Comparison of ENCODE assay signal across 8 mouse cellular contexts in the genomic region with DNA sequence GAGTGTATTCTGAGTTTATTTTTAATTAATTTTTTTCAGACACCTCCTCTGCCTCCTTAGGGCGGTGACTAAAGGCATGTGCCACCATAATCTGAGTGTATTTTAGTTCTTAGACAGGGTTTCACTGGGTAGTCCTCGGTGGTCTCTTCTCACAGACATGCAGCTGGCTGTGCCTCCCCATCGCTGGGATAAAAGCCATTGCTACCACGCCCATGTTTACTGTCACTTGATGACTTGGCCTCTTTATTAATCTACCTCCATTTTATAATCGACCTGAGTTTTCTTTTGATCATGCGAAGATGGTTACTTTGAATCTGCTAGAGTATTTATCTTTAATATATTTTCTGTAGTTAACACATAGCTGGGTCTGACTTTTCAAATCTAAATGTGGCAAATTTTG. TPM values are rescaled to one million over a fixed set of nuclear protein-coding genes. Genes with fewer than 3 reads are reported as not detected.
DNase-seq lines count a peak whose midpoint lies in the region; ATAC-seq and TF ChIP-seq lines count a peak whose summit lies in the region.

No protein-coding gene starts in this region.

- H3K27ac ChIP-seq in heart, embryonic 10.5 days = peak overlapping the region; percentile 81
- no peak overlapping the region; the same call in 1 of the 2 replicates for H3K27ac ChIP-seq in ES-E14 (ENCODE audit: insufficient read depth, low read depth, low read length, poor library complexity, severe bottlenecking)
- peak overlapping the region; percentile 81 for H3K27ac ChIP-seq in forebrain, postnatal 0 days (ENCODE audit: low read depth, low read length)
- H3K27ac ChIP-seq in liver, embryonic 14.5 days = no peak overlapping the region

- H3K36me3 ChIP-seq in heart, embryonic 10.5 days = no peaks in the 10 kb centered on the region
- no peaks in the 10 kb centered on the region for H3K36me3 ChIP-seq in ES-E14 (ENCODE audit: control insufficient read depth, insufficient read depth, low read length, poor library complexity, severe bottlenecking)
- no peaks in the 10 kb centered on the region for H3K36me3 ChIP-seq in forebrain, postnatal 0 days (ENCODE audit: insufficient read depth)
- no peaks in the 10 kb centered on the region for H3K36me3 ChIP-seq in liver, embryonic 14.5 days (replicated peaks; ENCODE audit: control insufficient read depth, insufficient read depth, low read depth)

- peak overlapping the region; percentile 61 for H3K4me2 ChIP-seq in forebrain, postnatal 0 days (ENCODE audit: low read depth)
- peak overlapping the region; percentile 81 for H3K4me2 ChIP-seq in liver, embryonic 14.5 days (ENCODE audit: low read depth)

- peak overlapping the region; percentile 70 for H3K4me3 ChIP-seq in heart, embryonic 10.5 days
- H3K4me3 ChIP-seq in ES-E14 (ENCODE audit: insufficient read depth in 1 of 2, low read depth in 1 of 2, low read length in 2 of 2, poor library complexity in 1 of 2, severe bottlenecking in 1 of 2) = peak overlapping the region; percentile 86 to 92
- H3K4me3 ChIP-seq in forebrain, postnatal 0 days (ENCODE audit: low read depth, low read length) = peak overlapping the region; percentile 38
- peak overlapping the region; percentile 57 to 80 for H3K4me3 ChIP-seq in liver, embryonic 14.5 days (ENCODE audit: insufficient read depth in 1 of 2, low read depth in 2 of 2, low read length in 2 of 2)

- no peak for TF ChIP-seq CTCF in forebrain, postnatal 0 days (IDR thresholded peaks at IDR 0.05; ENCODE audit: low read depth)
- no peak for TF ChIP-seq CTCF in liver, embryonic 14.5 days (IDR thresholded peaks at IDR 0.05; ENCODE audit: low read depth)

- peak overlapping the region; percentile 62; the same call in 1 of the 2 replicates for H3K9ac ChIP-seq in ES-E14 (ENCODE audit: insufficient read depth, low read depth, low read length, poor library complexity, severe bottlenecking)
- peak overlapping the region; percentile 49 for H3K9ac ChIP-seq in forebrain, postnatal 0 days
- H3K9ac ChIP-seq in liver, embryonic 14.5 days (replicated peaks) = peak overlapping the region; percentile 56

- in situ Hi-C loops in ES-E14 (cut with MboI; ENCODE audit: low sequenced_read_pairs in 2 of 2, unreplicated experiment in 2 of 2) = no loop called here

- peaks cover 9% of the 10 kb centered on the region for H3K4me1 ChIP-seq in heart, embryonic 10.5 days
- H3K4me1 ChIP-seq in ES-E14 (ENCODE audit: control insufficient read depth in 2 of 2, insufficient read depth in 2 of 2, low read length in 2 of 2, poor library complexity in 1 of 2) = peaks cover 3 to 7% of the 10 kb centered on the region in 2 experiments; a peak in 3 of 4 replicates
- no peaks in the 10 kb centered on the region for H3K4me1 ChIP-seq in forebrain, postnatal 0 days (ENCODE audit: insufficient read depth)
- H3K4me1 ChIP-seq in liver, embryonic 14.5 days (replicated peaks; ENCODE audit: control insufficient read depth in 2 of 2, insufficient read depth in 2 of 2, low read length in 1 of 2) = peaks cover 0 to 6% of the 10 kb centered on the region in 2 experiments; a peak in 1 of 4 replicates

- no peak for TF ChIP-seq EP300 in liver, embryonic 14.5 days (IDR thresholded peaks at IDR 0.05; ENCODE audit: low read depth)

- WGBS in heart, embryonic 10.5 days = 28% methylated on average over 6 of the region's 6 CpGs
- WGBS in forebrain, postnatal 0 days = 20% methylated on average over 6 of the region's 6 CpGs
- 21% methylated on average over 6 of the region's 6 CpGs for WGBS in liver, embryonic 14.5 days (ENCODE audit: insufficient replicate concordance)

- peak; percentile 34; the same call in 1 of the 2 replicates for ATAC-seq in forebrain, postnatal 0 days
- ATAC-seq in liver, embryonic 14.5 days (ENCODE audit: insufficient read depth) = peak; percentile 58; the same call in 1 of the 2 replicates

- no peaks in the 10 kb centered on the region for H3K27me3 ChIP-seq in heart, embryonic 10.5 days (ENCODE audit: insufficient read depth, poor library complexity, severe bottlenecking)
- no peaks in the 10 kb centered on the region for H3K27me3 ChIP-seq in forebrain, postnatal 0 days (ENCODE audit: insufficient read depth, low read length)
- no peaks in the 10 kb centered on the region for H3K27me3 ChIP-seq in liver, embryonic 14.5 days (ENCODE audit: control insufficient read depth, insufficient read depth, low read length)

- DNase-seq in heart, embryonic 10.5 days (ENCODE audit: low spot score) = no peak
- DNase-seq in heart, adult 8-10 months (ENCODE audit: low spot score) = no peak
- no peak for DNase-seq in ES-E14 (ENCODE audit: low read depth, low spot score)
- no peak for DNase-seq in forebrain, postnatal 0 days
- no peak for DNase-seq in liver, embryonic 14.5 days (ENCODE audit: low read depth in 3 of 3, low spot score in 3 of 3)
- DNase-seq in adrenal gland, postnatal 4 days (ENCODE audit: low spot score in 2 of 2) = no peak
- no peak for DNase-seq in frontal cortex, adult 2 months (ENCODE audit: extremely low spot score in 1 of 2, low spot score in 1 of 2)
- DNase-seq in spleen, postnatal 10 days (ENCODE audit: low spot score in 2 of 2) = no peak

- H3K9me3 ChIP-seq in heart, embryonic 10.5 days = no peaks in the 10 kb centered on the region
- H3K9me3 ChIP-seq in ES-E14 (ENCODE audit: control insufficient read depth, insufficient read depth, low read depth, low read length) = no peaks in the 10 kb centered on the region
- H3K9me3 ChIP-seq in forebrain, postnatal 0 days (ENCODE audit: low read length) = no peaks in the 10 kb centered on the region
- no peaks in the 10 kb centered on the region for H3K9me3 ChIP-seq in liver, embryonic 14.5 days (ENCODE audit: control insufficient read depth, low read length)

TF ChIP-seq in ES-E14, 5 proteins besides CTCF, POLR2A, EP300 and RAD21:
- TF ChIP-seq MAFK (IDR thresholded peaks at IDR 0.05; ENCODE audit: insufficient read depth, low read depth, low read length) = no peak
- TF ChIP-seq ZNF384 (IDR thresholded peaks at IDR 0.05; ENCODE audit: low read depth, low read length) = no peak
- TF ChIP-seq CHD2 (IDR thresholded peaks at IDR 0.05; ENCODE audit: low read depth, low read length) = no peak
- TF ChIP-seq HCFC1 (IDR thresholded peaks at IDR 0.05; ENCODE audit: borderline replicate concordance, insufficient read depth, low read length) = no peak
- TF ChIP-seq ZC3H11A (IDR thresholded peaks at IDR 0.05; ENCODE audit: borderline replicate concordance, low read depth, low read length) = no peak

RNA-seq across cellular contexts. Expression of a gene that starts 0.5 kb away (rescaled TPM):
- 6.9 and 7.4 TPM in 2 replicates for polyA plus RNA-seq in heart, embryonic 10.5 days (2016; fragmentation: Nextera tagmentation; extraction: Ambion mirVana)
- 1 to 10 TPM; 1.9 to 2.5 (median 2.2) TPM for total RNA-seq in heart, adult 8-10 months (2022)
- total RNA-seq in ES-E14 (2012; rRNA removed) = 14.5 and 16.3 TPM in 2 replicates
- total RNA-seq in forebrain, postnatal 0 days (2014; rRNA removed) = 10.7 and 11.6 TPM in 2 replicates
- polyA plus RNA-seq in forebrain, postnatal 0 days (2015; fragmentation: Nextera tagmentation; extraction: Ambion mirVana) = 3.5 and 5.2 TPM in 2 replicates
- polyA plus RNA-seq in liver, embryonic 14.5 days (2012; rRNA removed) = 0.42 and 0.68 TPM in 2 replicates
- polyA plus RNA-seq in liver, embryonic 14.5 days (2014; fragmentation: Nextera tagmentation; extraction: Ambion mirVana) = 1.5 and 1.9 TPM in 2 replicates
- total RNA-seq in adrenal gland, postnatal 4 days (2021) = 1 to 10 TPM; 4.4 to 5.4 TPM
- polyA plus RNA-seq in frontal cortex, adult 2 months (2012; rRNA removed) = 3.5 and 3.8 TPM in 2 replicates

RNA-seq across cellular contexts. Expression of a gene that starts 19.4 kb away (rescaled TPM):
- 4.4 and 4.7 TPM in 2 replicates for polyA plus RNA-seq in heart, embryonic 10.5 days (2016; fragmentation: Nextera tagmentation; extraction: Ambion mirVana)
- 1 to 10 TPM; 2.5 to 3.3 (median 2.9) TPM for total RNA-seq in heart, adult 8-10 months (2022)
- 3.8 and 3.9 TPM in 2 replicates for total RNA-seq in ES-E14 (2012; rRNA removed)
- 2.5 and 2.8 TPM in 2 replicates for total RNA-seq in forebrain, postnatal 0 days (2014; rRNA removed)
- 0.54 and 0.68 TPM in 2 replicates for polyA plus RNA-seq in forebrain, postnatal 0 days (2015; fragmentation: Nextera tagmentation; extraction: Ambion mirVana)
- polyA plus RNA-seq in liver, embryonic 14.5 days (2012; rRNA removed) = 0.35 and 0.59 TPM in 2 replicates
- polyA plus RNA-seq in liver, embryonic 14.5 days (2014; fragmentation: Nextera tagmentation; extraction: Ambion mirVana) = 0.66 and 0.84 TPM in 2 replicates
- 1 to 10 TPM; 8.9 to 9.2 TPM for total RNA-seq in adrenal gland, postnatal 4 days (2021)
- polyA plus RNA-seq in frontal cortex, adult 2 months (2012; rRNA removed) = 0.61 and 0.98 TPM in 2 replicates

RNA-seq across cellular contexts. Expression of a gene that starts 30.9 kb away (rescaled TPM):
- polyA plus RNA-seq in heart, embryonic 10.5 days (2016; fragmentation: Nextera tagmentation; extraction: Ambion mirVana) = 1.3 and 1.6 TPM in 2 replicates
- 1 to 10 TPM; 4.0 to 4.9 (median 4.7) TPM for total RNA-seq in heart, adult 8-10 months (2022)
- total RNA-seq in ES-E14 (2012; rRNA removed) = 6.8 and 9.3 TPM in 2 replicates
- 4.6 and 9.5 TPM in 2 replicates for total RNA-seq in forebrain, postnatal 0 days (2014; rRNA removed)
- polyA plus RNA-seq in forebrain, postnatal 0 days (2015; fragmentation: Nextera tagmentation; extraction: Ambion mirVana) = 0.84 and 1.1 TPM in 2 replicates
- 0.50 and 0.90 TPM in 2 replicates for polyA plus RNA-seq in liver, embryonic 14.5 days (2012; rRNA removed)
- polyA plus RNA-seq in liver, embryonic 14.5 days (2014; fragmentation: Nextera tagmentation; extraction: Ambion mirVana) = 0.55 and 0.71 TPM in 2 replicates
- total RNA-seq in adrenal gland, postnatal 4 days (2021) = 10 to 100 TPM in 1 of 2 experiments, 1 to 10 TPM in 1; 10.0 to 12.5 TPM
- 3.6 and 5.0 TPM in 2 replicates for polyA plus RNA-seq in frontal cortex, adult 2 months (2012; rRNA removed)

Comparison
In these comparisons a context has a peak if more than half of its experiments do, and no peak if none do; other contexts are left out.
1. H3K27ac ChIP-seq: peak in heart, embryonic 10.5 days (single experiment) and forebrain, postnatal 0 days (single experiment); none in ES-E14 (single experiment) and liver, embryonic 14.5 days (single experiment).
2. H3K4me3 ChIP-seq: peak in every context shown above with its lines; median percentile 89 in ES-E14; 70 in heart, embryonic 10.5 days; 68 in liver, embryonic 14.5 days; 38 in forebrain, postnatal 0 days.
3. Peak in every context shown above with its lines, with median percentiles within 50 percentile points of each other: H3K9ac ChIP-seq.